Mouse (Mus musculus) urinary bladder, adult 2 months (tissue): ENCODE measurements around the gene Haus2. TPM values are rescaled to one million over a fixed set of nuclear protein-coding genes. Genes with fewer than 3 reads are reported as not detected.
"Not testable (repeated sequence)": the region's sequence is repeated elsewhere in the genome, so short reads cannot be mapped to it uniquely, and the experiment has no call there.

ENCODE experiments used
- DNase-seq: peaks from one replicate; pipeline ENCODE4 v3.0.0; 2022; ENCODE audit warnings: low spot score
- polyA plus RNA-seq: library from polyadenylated mRNA; depleted of rRNA; stranded (reverse); fragments of >200 nt; gene quantifications from 2 replicates; pipeline ENCODE4 v1.2.3, GENCODE M21; 2012; rRNA removed

The Haus2 gene
- 11.5 and 12.7 TPM in 2 replicates for polyA plus RNA-seq

- peak; percentile 93 for DNase-seq
Measured at GRCm38 (mm10) chr2:120608830-120609723, at the start of gene Haus2, which contains the start of gene Lrrc57. Haus2 (plus strand) TSS chr2:120609383. Lrrc57 (minus strand) TSS chr2:120609520.

DNA sequence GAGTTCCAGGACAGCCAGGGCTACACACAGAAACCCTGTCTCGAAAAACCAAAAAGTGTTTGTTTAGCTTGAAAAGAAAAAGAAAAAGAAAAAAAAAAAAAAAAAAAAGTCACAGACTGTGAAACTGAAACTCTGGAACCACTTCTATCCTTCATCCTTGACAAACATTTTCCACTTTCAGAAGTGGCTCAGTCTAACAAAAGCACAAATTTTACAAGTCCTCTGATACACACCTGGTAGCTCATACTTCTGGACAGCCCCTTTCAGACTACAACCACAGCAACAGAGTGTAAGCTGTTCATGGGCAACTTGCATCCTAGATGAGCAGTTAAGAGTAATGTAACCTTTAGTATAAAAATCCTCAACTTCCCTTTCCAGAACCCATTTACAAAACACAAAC lies 47.7 kb upstream of the Haus2 start:
- DNase-seq: no peak

- DNase-seq: no peak
Measured at GRCm38 (mm10) chr2:120562859-120563234, 46.3 kb upstream of the Haus2 start.

- DNase-seq: peak; percentile 81
Measured at GRCm38 (mm10) chr2:120563235-120563990, 45.8 kb upstream of the Haus2 start, which contains the start of gene Zfp106. Zfp106 (minus strand) TSS chr2:120563843.

DNA sequence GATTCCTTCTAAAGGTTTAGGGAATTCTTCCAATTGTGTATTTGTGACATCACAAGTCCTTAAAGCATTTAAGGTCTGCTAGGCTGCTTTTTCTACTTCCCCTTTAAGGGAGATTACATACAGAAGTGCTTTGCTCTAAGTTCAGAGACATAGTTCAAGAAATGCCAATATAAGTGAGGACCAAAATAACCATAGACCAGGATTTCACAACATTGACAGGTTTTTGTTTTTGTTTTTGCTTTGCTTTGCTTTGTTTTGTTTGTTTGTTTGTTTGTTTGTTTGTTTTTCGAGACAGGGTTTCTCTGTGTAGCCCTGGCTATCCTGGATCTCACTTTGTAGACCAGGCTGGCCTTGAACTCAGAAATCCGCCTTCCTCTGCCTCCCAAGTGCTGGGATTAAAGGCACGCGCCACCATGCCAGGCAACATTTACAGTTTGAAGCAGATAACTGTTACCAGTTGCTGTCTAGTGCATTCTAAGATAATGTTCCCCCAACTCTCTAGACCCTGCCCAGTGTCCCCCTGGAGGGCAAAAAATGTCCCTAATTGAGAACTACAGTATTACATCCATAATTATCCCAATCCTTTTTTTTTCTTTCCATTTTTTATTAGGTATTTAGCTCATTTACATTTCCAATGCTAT lies 44.5 kb upstream of the Haus2 start:
- not testable (repeated sequence) for DNase-seq

DNA sequence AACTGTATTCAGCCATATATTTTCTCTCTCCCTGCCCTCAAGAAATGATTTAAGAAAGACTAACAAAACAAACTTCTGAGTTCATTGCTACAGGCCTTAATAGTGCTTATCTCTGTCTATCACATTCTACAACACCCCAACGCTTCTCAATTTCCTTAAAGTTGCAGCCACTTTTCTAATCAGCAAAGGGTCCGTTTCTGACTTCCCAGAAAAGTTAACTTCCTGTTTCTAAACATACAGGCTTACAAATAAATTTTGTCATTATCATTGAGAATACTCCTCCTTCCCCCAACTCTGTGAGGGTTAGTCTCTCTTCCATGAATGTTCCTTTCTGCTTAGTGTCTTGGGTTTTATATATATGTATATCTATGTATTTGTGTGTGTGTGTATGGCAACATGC lies 43.8 kb upstream of the Haus2 start:
- no peak for DNase-seq

DNA sequence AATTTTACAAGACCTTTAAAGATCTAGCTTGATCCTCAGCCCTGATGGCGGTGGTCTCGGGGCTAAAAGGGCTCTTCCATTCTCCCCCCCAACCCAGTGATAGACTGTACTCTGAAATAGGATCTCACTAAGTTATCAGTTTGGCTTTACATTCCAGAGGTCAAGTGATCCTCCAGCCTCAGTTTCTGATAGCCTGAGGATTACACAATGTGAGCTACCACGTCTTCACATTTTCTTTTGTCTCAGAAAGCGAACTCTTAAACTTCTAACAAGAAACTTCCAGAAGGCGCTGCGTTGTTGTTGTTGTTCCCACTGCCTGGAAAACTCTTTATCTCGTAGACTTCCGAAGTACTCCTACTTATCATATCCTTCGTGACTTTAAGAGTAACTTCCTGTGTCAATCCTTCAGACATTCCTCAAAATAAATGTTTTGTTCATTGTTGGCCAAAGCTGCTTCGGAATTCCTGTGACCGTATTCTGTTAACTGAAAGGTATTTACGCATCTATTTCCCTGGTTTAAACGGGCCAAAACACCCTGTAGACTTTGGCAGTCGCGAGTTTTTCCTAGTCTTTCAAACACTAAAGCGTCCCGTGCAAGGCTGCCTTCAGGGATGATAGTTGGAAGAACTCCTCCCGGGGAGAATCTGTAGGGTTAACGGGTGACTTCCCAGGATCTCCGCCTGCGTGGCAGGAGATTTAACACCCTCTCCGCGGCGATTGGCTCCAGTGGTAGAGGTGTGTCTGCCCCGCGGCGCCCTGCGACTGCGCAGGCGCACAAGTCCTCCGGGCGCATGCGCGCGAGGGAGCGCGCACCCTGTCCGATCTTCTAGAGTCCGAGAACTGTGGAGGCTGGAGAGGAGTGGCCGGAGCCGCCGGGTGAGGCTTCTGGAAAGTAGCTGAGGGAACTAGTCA lies 42.0 kb upstream of the Haus2 start, which contains the start of gene Snap23:
Gene Snap23, plus strand, starts transcription at position 786 of the 912 bp plus-strand sequence.
- peak; percentile 95 for DNase-seq

DNA sequence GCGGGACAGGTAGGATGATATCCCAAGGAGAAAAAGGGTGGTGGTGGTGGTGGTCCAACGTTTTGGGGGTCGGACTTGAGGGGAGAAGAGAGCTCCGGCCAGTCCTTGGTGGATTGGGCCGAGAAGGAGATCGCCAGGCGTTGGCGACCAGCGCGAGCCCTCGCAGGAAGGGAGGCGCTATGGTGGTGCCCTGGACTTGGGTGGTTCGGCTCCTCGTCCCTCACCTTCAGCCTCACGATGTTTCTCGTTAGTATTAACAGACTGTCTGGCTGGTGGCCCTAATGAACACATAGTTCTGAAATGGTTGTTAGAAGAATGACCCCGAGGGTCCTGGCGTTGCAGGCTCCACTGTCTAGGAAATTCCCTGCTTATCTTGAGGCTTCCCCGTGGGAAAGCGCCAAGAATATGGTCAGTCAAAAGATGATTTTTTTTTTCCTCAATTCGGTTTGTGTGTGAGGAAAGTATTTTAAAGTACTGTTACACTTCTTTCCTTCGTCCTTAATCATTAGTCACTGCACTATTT lies 41.3 kb upstream of the Haus2 start:
- no peak for DNase-seq

DNA sequence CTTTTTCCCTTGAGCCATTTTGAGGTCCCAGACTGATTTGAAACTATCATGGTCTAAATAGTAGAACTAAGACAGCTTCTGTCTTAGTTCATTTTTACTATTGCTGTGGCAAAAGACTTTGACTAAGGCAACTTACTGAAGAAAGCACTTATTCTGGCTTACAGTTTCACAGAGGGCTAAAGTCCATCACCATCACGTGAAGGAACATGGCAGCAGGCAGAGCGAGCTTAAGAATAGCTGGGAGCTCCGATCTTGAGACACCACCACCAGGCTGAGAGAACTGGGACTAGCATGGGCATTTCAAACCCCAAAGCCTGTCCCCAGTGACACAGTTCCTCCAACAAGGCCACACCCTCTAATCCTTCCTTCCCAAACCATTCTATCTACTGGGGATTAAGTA lies 38.1 kb upstream of the Haus2 start:
- no peak for DNase-seq

- DNase-seq: not testable (repeated sequence)
Measured at GRCm38 (mm10) chr2:120572161-120572560, 37.0 kb upstream of the Haus2 start.

GRCm38 (mm10) chr2:120575121-120575520 lies 34.1 kb upstream of the Haus2 start:
- no peak for DNase-seq

DNA sequence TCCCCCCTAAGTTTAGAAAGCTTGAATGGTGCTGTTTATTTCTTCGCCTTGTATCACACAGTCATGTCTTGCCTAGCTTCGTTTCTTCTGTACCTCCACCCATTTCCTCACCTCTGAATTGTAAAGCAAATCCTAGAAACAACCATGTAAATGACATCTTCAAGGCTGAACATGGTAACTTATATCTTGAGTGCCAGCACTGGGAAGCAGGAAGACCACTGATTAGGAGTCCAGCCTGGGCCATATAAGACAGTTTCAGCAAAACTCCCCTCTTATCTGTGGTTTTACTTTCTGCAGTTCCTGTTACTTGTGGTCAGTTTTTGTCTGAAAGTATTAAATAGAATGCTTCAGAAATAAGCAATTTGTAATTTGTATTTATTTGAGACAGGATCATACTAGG lies 33.2 kb upstream of the Haus2 start:
- DNase-seq: no peak

- no peak for DNase-seq
Measured at GRCm38 (mm10) chr2:120577799-120578198, 31.4 kb upstream of the Haus2 start.

- DNase-seq: no peak
Measured at GRCm38 (mm10) chr2:120578286-120578685, 30.9 kb upstream of the Haus2 start.

DNA sequence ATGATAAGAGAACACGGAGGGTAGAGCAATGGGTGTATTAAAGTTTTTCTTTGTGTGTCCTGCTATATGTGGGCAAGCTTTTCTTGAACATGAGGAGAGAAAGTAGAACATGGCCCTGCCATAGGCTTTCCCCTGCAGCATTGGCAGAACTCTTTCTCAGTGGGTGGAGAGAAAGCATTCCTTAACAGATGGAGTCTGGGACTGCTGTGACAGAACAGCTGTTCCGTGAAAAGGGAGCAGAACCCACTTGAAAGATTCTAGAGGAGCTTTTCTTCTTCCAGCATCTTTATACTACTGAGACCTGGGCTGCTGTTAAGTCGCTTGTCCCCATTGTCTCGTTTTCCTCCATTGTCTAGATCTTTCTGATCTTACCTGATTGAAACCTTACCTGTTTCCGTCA lies 19.4 kb upstream of the Haus2 start:
- no peak for DNase-seq

GRCm38 (mm10) chr2:120592227-120592626 lies 17.0 kb upstream of the Haus2 start:
- DNase-seq: no peak

- no peak for DNase-seq
Measured at GRCm38 (mm10) chr2:120597734-120598133, 11.4 kb upstream of the Haus2 start.

DNA sequence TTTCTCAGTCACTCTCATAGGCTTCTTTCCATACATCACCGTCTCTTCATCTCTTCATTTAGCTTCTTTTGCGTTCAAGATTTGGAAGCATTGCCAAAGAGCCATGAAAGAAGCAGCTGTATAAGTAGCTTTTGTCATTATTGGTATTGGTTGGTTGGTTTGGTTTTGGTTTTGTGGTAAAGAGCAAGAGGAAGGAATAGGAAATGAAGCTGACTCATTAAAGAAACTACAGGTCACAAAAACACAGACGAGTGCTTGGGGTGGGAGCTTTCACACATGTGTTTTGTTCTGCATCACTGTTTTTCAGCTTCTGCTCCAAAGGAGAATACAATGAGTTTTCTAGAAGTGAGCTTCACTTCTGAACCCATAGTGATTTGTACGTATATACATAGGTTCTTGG lies 9.7 kb upstream of the Haus2 start:
- DNase-seq: no peak

DNA sequence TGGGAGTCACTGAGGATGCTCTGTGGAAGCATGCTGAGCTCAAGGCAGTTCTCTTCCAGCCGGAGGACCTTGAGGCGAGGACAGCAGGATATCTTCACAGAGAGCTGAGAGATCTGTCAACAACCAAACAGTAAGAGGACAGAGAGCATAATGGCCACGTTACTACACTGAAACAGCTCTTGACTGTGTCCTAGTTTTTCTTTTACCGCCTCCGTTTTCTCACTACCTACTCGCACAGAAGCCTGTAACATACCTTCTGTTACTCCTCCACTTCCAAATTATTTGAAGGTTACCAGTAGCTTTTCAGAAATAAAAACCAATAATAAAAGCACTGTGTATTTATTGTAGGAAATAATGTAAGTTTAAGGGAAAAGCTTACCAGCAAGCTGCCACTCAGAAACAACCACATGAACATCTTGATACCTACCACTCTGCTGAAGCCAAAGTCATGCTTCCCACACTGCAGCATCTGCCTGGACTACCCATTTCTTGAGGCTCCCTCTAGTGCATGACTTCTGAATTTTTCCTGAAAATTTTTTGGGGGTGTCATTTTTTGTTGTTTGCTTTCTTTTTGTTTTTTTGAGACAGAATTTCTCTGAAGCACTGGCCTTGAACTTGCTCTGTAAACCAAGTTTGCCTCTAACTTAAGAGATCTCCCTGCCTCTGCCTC lies 3.0 kb upstream of the Haus2 start:
- DNase-seq: no peak
